Mouse (Mus musculus) cerebellum, adult 9-11 months (tissue): ENCODE data around the gene Fam209.

Source experiments
- DNase-seq: peaks from one replicate; pipeline ENCODE4 v3.0.0; 2022

The Fam209 gene

GRCm38 (mm10) chr2:172480296-172480695 is 8.0 kb downstream of the Fam209 start:
- DNase-seq: no peak

GRCm38 (mm10) chr2:172481654-172482385 is 9.5 kb downstream of the Fam209 start:
- DNase-seq: no peak

GRCm38 (mm10) chr2:172483766-172484413 is 11.6 kb downstream of the Fam209 start:
- DNase-seq: no peak

GRCm38 (mm10) chr2:172484696-172485370 is 12.5 kb downstream of the Fam209 start:
- no peak for DNase-seq

GRCm38 (mm10) chr2:172496736-172497345 is 24.5 kb downstream of the Fam209 start:
- no peak for DNase-seq

GRCm38 (mm10) chr2:172498823-172499222 is 26.5 kb downstream of the Fam209 start:
- no peak for DNase-seq

GRCm38 (mm10) chr2:172500752-172501316 is 28.5 kb downstream of the Fam209 start:
- DNase-seq: no peak

GRCm38 (mm10) chr2:172501341-172501740 is 29.0 kb downstream of the Fam209 start:
- no peak for DNase-seq

- no peak for DNase-seq
Measured at GRCm38 (mm10) chr2:172502168-172502567, 29.8 kb downstream of the Fam209 start.

- no peak for DNase-seq
Measured at GRCm38 (mm10) chr2:172506121-172506520, 33.8 kb downstream of the Fam209 start.

- no peak for DNase-seq
Measured at GRCm38 (mm10) chr2:172510056-172510712, 37.9 kb downstream of the Fam209 start.

GRCm38 (mm10) chr2:172510899-172511298 is 38.6 kb downstream of the Fam209 start:
- no peak for DNase-seq

GRCm38 (mm10) chr2:172516407-172516992 is 44.2 kb downstream of the Fam209 start:
- no peak for DNase-seq

GRCm38 (mm10) chr2:172520616-172521371 is 48.5 kb downstream of the Fam209 start:
- DNase-seq: no peak

- DNase-seq: no peak
Measured at GRCm38 (mm10) chr2:172522528-172522927, 50.2 kb downstream of the Fam209 start.
